Mouse (Mus musculus) ES-Bruce4 (cell line): Measurements from ENCODE around the gene Tnrc6a.

Experiments
- CTCF ChIP-seq: IDR thresholded peaks from one replicate; pipeline ENCODE4 v1.8.1; 2011; ENCODE audit warnings: low read depth, low read length
- POLR2A ChIP-seq: IDR thresholded peaks from one replicate; pipeline ENCODE4 v1.8.1; 2011; ENCODE audit warnings: low read length; ENCODE audit not compliant: insufficient read depth

- TF ChIP-seq CTCF, result no peak
- TF ChIP-seq POLR2A, result no peak
These were observed 38.7 kb downstream of the Tnrc6a start for GRCm38 (mm10) chr7:123162346-123162745.
